Mouse (Mus musculus) heart, embryonic 11.5 days (tissue): ENCODE data around the gene Adig. TPM values are rescaled to one million over a fixed set of nuclear protein-coding genes. Genes with fewer than 3 reads are reported as not detected.

Source experiments
- ATAC-seq: fragments of 200-750 bp; cut with Nextera tagmentation; replicated peaks from 2 replicates; pipeline ENCODE4 v1.8.0; 2017; ENCODE audit warnings: moderate library complexity; ENCODE audit not compliant: insufficient number of reproducible peaks, low FRiP score, low TSS enrichment
- H3K27ac ChIP-seq: fragments of 300-500 bp; sonication (generic); 2 replicates; pipeline ENCODE4 v1.5.1; 2014; ENCODE audit warnings: mild to moderate bottlenecking, low read depth, low read length
- H3K27me3 ChIP-seq: fragments of 300-500 bp; sonication (generic); 2 replicates; pipeline ENCODE4 v1.6.1; 2014; ENCODE audit warnings: mild to moderate bottlenecking, low read length, mixed read lengths; ENCODE audit not compliant: control insufficient read depth, insufficient read depth
- H3K36me3 ChIP-seq: fragments of 300-500 bp; sonication (generic); 2 replicates; pipeline ENCODE4 v1.6.1; 2014; ENCODE audit warnings: mild to moderate bottlenecking, low read length, moderate library complexity, mixed read lengths; ENCODE audit not compliant: control insufficient read depth, insufficient read depth
- H3K4me1 ChIP-seq: fragments of 300-500 bp; sonication (generic); 2 replicates; pipeline ENCODE4 v1.6.1; 2014; ENCODE audit warnings: low read length; ENCODE audit not compliant: control insufficient read depth, insufficient read depth
- H3K4me2 ChIP-seq: fragments of 300-500 bp; sonication (generic); 2 replicates; pipeline ENCODE4 v1.6.1; 2014; ENCODE audit warnings: mild to moderate bottlenecking, moderate library complexity
- H3K4me3 ChIP-seq: fragments of 300-500 bp; sonication (generic); 2 replicates; pipeline ENCODE4 v1.5.1; 2014; ENCODE audit warnings: low read depth, low read length
- H3K9ac ChIP-seq: fragments of 300-500 bp; sonication (generic); 2 replicates; pipeline ENCODE4 v1.6.1; 2014; ENCODE audit warnings: mild to moderate bottlenecking, low read depth, low read length, moderate library complexity
- H3K9me3 ChIP-seq: fragments of 300-500 bp; sonication (generic); replicated peaks from 2 replicates; pipeline ENCODE4 v1.6.1; 2016; ENCODE audit warnings: low read length; ENCODE audit not compliant: control insufficient read depth
- WGBS: fragments of 180-500 bp; shearing (Covaris S2); extraction: QIAGEN DNeasy Blood & Tissue Kit; methylation state at CpG from one replicate; pipeline ENCODE4 v1.1.7; 2014; ENCODE audit not compliant: insufficient replicate concordance; 5-methylcytosine and 5-hydroxymethylcytosine counted together
- polyA plus RNA-seq: library from polyadenylated mRNA; unstranded; fragments of >200 nt; fragmentation: Nextera tagmentation; extraction: Ambion mirVana; gene quantifications from 2 replicates; pipeline ENCODE4 v1.2.1, GENCODE M21; 2014

Adig gene
- polyA plus RNA-seq, 1 experiment from 2014 or later = not detected

GRCm38 (mm10) chr2:158506475-158506874 is 4.1 kb downstream of the Adig start:
- no peak overlapping the region for H3K4me2 ChIP-seq
- 71% methylated on average over 5 of the region's 5 CpGs for whole genome bisulfite sequencing
- ATAC-seq = no peak
- no peaks in the 10 kb centered on the region for H3K36me3 ChIP-seq
- H3K9ac ChIP-seq = no peak overlapping the region
- no peak overlapping the region for H3K4me3 ChIP-seq
- no peak overlapping the region for H3K27ac ChIP-seq
- H3K27me3 ChIP-seq = no peaks in the 10 kb centered on the region
- no peaks in the 10 kb centered on the region for H3K9me3 ChIP-seq
- peaks cover 5% of the 10 kb centered on the region; the same call in 1 of the 2 replicates for H3K4me1 ChIP-seq

DNA sequence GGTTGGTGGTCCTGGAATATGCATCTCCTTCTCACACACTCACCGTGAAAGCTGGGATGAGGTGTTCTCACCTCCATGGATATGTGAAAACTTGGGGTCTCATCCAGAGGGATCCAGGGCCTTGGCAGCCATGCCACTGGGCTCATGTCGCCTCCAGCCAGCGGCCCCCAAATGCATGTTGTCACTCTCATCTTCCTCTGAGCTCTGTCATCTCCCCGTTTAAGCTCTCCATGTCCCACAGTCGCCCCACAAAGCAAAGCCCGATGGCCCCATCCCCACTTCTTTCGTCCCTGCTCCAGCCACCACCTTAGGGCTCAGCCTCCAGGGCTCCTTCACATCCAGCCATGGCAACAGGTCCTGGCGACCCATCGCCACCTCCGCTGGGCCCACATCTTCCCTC is 4.6 kb downstream of the Adig start:
- no peak for ATAC-seq
- Histone ChIP-seq H3K9me3 (no peaks in the 10 kb centered on the region), H3K4me1 (peaks cover 5% of the 10 kb centered on the region; the same call in 1 of the 2 replicates), H3K36me3 (no peaks in the 10 kb centered on the region), H3K27ac (no peak overlapping the region), H3K4me3 (no peak overlapping the region), H3K4me2 (no peak overlapping the region), H3K9ac (no peak overlapping the region), H3K27me3 (no peaks in the 10 kb centered on the region)
- WGBS = 86% methylated on average over 10 of the region's 10 CpGs

- no peak overlapping the region for H3K9ac ChIP-seq
- H3K4me2 ChIP-seq = no peak overlapping the region
- H3K27me3 ChIP-seq = no peaks in the 10 kb centered on the region
- H3K27ac ChIP-seq = no peak overlapping the region
- H3K36me3 ChIP-seq = no peaks in the 10 kb centered on the region
- H3K4me1 ChIP-seq = peaks cover 5% of the 10 kb centered on the region; the same call in 1 of the 2 replicates
- H3K4me3 ChIP-seq = no peak overlapping the region
- H3K9me3 ChIP-seq = no peaks in the 10 kb centered on the region
- 54% methylated on average over 6 of the region's 6 CpGs for WGBS
- ATAC-seq = peak; percentile 41; the same call in 1 of the 2 replicates
Observed at GRCm38 (mm10) chr2:158510665-158511064, 8.3 kb downstream of the Adig start.

GRCm38 (mm10) chr2:158512528-158512927 is 10.1 kb downstream of the Adig start, which contains the start of gene Arhgap40:
TSS of gene Arhgap40 (plus strand) at chr2:158512796.
- H3K9ac ChIP-seq = no peak within 1 kb of the TSS
- H3K9me3 ChIP-seq = no peaks in the 10 kb centered on the region
- H3K4me3 ChIP-seq = no peak within 1 kb of the TSS
- no peaks in the 10 kb centered on the region for H3K36me3 ChIP-seq
- no peak within 1 kb of the TSS for H3K4me2 ChIP-seq
- H3K4me1 ChIP-seq = peaks cover 5% of the 10 kb centered on the region; the same call in 1 of the 2 replicates
- WGBS = 80% methylated on average over 10 of the region's 10 CpGs
- ATAC-seq = no peak
- H3K27me3 ChIP-seq = no peaks in the 10 kb centered on the region
- H3K27ac ChIP-seq = no peak within 1 kb of the TSS

GRCm38 (mm10) chr2:158513821-158514336 is 11.5 kb downstream of the Adig start:
- ATAC-seq = no peak
- H3K4me3 ChIP-seq = no peak overlapping the region
- no peaks in the 10 kb centered on the region for H3K27me3 ChIP-seq
- no peak overlapping the region for H3K9ac ChIP-seq
- no peaks in the 10 kb centered on the region for H3K9me3 ChIP-seq
- peaks cover 5% of the 10 kb centered on the region; the same call in 1 of the 2 replicates for H3K4me1 ChIP-seq
- no peak overlapping the region for H3K27ac ChIP-seq
- H3K4me2 ChIP-seq = no peak overlapping the region
- no peaks in the 10 kb centered on the region for H3K36me3 ChIP-seq
- WGBS = 85% methylated on average over 12 of the region's 12 CpGs

DNA sequence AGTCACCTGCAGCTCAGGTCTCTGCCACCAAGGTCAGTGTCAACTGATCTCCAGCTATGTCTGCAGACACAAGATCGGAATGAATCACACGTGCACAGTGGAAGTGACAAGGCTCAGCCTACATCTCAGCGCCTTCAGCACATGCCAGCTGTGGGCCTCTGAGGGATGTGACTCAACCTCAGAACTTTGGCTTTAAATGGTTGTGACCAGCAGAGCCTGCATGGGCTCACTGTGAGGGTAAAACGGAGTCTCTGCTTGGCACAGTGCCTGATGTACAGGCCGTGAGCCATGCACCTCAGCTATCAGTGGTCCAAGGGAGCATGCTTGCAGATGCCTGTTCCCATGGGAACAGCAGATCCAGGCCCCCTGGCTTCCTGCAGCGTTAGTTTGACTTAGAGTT is 16.2 kb downstream of the Adig start:
- H3K9ac ChIP-seq = no peak overlapping the region
- no peak overlapping the region for H3K27ac ChIP-seq
- no peak overlapping the region for H3K4me2 ChIP-seq
- no peak overlapping the region for H3K4me3 ChIP-seq
- no peaks in the 10 kb centered on the region for H3K9me3 ChIP-seq
- no peak for ATAC-seq
- 0 out of 2 replicates have a peak, but pooled peaks cover 3% of the 10 kb centered on the region for H3K4me1 ChIP-seq
- 59% methylated on average over 6 of the region's 6 CpGs for WGBS
- H3K27me3 ChIP-seq = no peaks in the 10 kb centered on the region
- no peaks in the 10 kb centered on the region for H3K36me3 ChIP-seq

DNA sequence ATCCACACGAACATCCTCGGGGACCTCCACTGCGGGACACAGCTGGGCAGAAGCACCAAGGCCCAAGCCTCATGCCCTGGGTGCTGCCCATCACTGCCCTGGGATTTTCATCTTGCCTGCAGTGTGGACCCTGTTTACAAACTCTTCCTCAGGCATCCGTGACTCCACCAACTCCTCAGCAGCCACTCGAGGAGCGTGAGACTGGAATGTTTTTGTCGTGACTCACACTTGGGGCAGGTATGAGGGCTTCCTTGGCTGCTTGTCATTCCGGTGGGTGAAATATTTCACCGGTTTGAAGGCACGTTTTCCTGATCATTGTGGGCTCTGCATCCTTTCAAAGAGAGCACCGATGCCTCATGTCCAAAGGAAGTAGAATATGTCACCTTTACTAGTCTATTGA is 16.7 kb downstream of the Adig start:
- 62% methylated on average over 11 of the region's 11 CpGs for WGBS
- no peaks in the 10 kb centered on the region for H3K27me3 ChIP-seq
- H3K36me3 ChIP-seq = no peaks in the 10 kb centered on the region
- 0 out of 2 replicates have a peak, but pooled peaks cover 3% of the 10 kb centered on the region for H3K4me1 ChIP-seq
- no peak for ATAC-seq
- no peak overlapping the region for H3K4me2 ChIP-seq
- no peak overlapping the region for H3K4me3 ChIP-seq
- no peak overlapping the region for H3K9ac ChIP-seq
- no peaks in the 10 kb centered on the region for H3K9me3 ChIP-seq
- H3K27ac ChIP-seq = no peak overlapping the region

DNA sequence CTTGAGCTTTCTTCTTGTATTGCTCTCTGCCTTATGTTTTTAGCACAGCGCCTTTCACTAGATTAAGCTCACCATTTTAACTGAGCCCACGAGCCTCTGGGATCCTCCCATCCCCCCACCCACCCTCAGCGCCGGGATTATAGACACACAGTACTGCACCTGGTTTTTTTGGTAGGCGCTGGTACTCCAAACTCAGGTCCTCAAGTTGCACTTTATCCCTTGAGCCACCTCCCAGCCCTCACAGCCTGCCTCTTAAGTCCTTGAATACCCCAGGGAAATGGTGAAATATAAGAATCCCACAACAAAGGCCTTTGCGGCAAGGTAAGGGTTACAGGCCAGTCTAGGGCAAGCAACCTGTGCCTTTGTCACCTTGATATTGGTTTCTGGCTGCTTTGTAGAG is 17.4 kb downstream of the Adig start:
- WGBS = 73% methylated on average over 6 of the region's 6 CpGs
- 0 out of 2 replicates have a peak, but pooled peaks cover 3% of the 10 kb centered on the region for H3K4me1 ChIP-seq
- no peak overlapping the region for H3K27ac ChIP-seq
- H3K27me3 ChIP-seq = no peaks in the 10 kb centered on the region
- no peak for ATAC-seq
- H3K9me3 ChIP-seq = no peaks in the 10 kb centered on the region
- no peak overlapping the region for H3K9ac ChIP-seq
- H3K4me2 ChIP-seq = no peak overlapping the region
- H3K4me3 ChIP-seq = no peak overlapping the region
- no peaks in the 10 kb centered on the region for H3K36me3 ChIP-seq

GRCm38 (mm10) chr2:158523060-158523459 is 20.6 kb downstream of the Adig start:
- no peaks in the 10 kb centered on the region for H3K27me3 ChIP-seq
- H3K4me3 ChIP-seq = no peak overlapping the region
- WGBS = 70% methylated on average over 8 of the region's 8 CpGs
- no peak overlapping the region for H3K27ac ChIP-seq
- H3K4me1 ChIP-seq = 0 out of 2 replicates have a peak, but pooled peaks cover 3% of the 10 kb centered on the region
- H3K4me2 ChIP-seq = no peak overlapping the region
- H3K36me3 ChIP-seq = no peaks in the 10 kb centered on the region
- ATAC-seq = no peak
- no peak overlapping the region for H3K9ac ChIP-seq
- H3K9me3 ChIP-seq = no peaks in the 10 kb centered on the region
